Mouse (Mus musculus): ENCODE data around the gene Ap2m1. TPM values are rescaled to one million over a fixed set of nuclear protein-coding genes. Genes with fewer than 3 reads are reported as not detected.

Gene Ap2m1
- polyA plus RNA-seq, 2 experiments = 573 to 633 TPM

DNA sequence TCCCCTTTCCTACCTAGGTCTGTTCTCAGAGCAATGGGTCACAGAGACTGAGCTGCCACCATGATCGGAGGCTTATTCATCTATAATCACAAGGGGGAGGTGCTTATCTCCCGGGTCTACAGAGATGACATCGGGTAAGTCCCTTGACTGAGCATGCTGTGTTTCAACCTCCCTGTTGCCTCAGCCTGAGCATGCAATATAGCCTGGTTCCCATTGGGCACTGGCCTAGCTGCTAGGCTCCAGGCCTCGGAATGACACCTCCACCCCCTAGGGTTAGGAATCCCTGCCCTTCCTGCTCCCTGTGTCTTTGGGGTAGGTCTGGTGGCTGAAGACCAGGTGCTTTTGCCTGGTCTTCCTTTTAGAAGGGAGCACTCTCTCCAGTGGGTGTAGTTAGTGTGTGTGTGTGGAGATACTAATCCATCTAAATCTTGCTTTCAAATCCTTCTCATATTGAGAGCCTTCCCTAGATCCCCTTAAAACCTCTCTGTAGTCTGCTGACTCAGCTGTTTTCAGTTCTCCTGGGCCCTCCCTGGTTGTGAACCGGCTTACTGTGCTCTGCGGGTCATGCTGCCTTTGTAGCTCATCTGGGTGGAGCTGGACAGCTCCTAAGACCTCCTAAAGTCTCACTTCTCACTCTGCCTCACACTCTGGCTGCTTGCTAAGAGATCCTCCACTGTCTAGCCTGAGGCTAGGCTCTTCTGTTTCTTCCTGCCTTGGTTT lies 2.5 kb downstream of the Ap2m1 start:
- Histone ChIP-seq H3K27me3 (ENCODE audit: control insufficient read depth, insufficient read depth, low read length) (no peaks in the 10 kb centered on the region), H3K4me3 (replicated peaks; ENCODE audit: low read length) (peak overlapping the region; percentile 93)
- WGBS = 50% methylated on average over 6 of the region's 6 CpGs

DNA sequence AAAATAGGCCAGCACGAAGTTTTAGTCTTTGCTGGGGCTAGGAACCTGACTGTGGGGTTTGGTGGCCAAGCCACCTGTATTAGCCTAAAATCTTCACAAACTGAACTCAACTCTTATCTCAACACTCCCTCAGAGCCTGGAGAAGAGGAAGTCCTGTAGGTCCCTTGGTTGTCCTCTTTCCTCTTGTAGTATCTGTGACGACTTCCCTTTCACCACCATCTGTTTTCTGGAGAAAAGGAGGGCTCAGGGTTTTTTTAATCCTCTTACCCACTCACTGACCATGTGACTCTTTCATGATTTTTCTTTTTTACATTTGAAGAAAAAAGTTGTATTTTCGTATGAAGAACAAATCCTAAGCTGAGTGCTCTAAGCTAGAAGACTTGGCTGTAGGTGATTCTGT lies 4.4 kb downstream of the Ap2m1 start:
- Histone ChIP-seq H3K9ac (ENCODE audit: low read depth, low read length, severe bottlenecking) (no peak overlapping the region), H3K27me3 (ENCODE audit: control insufficient read depth, insufficient read depth, low read length) (no peaks in the 10 kb centered on the region), H3K4me2 (replicated peaks; ENCODE audit: low read depth, low read length, severe bottlenecking) (no peak overlapping the region), H3K36me3 (ENCODE audit: control insufficient read depth, insufficient read depth, low read length) (peaks cover 63% of the 10 kb centered on the region), H3K9me3 (ENCODE audit: control insufficient read depth, low read length) (no peaks in the 10 kb centered on the region), H3K4me1 (ENCODE audit: control insufficient read depth, insufficient read depth, low read length) (peaks cover 19% of the 10 kb centered on the region), H3K4me3 (replicated peaks; ENCODE audit: low read length) (no peak overlapping the region), H3K27ac (replicated peaks; ENCODE audit: low read depth, low read length) (no peak overlapping the region)
- WGBS = 71% methylated on average over 3 of the region's 3 CpGs
- DNase-seq (ENCODE audit: low spot score) = no peak
- no peak for ATAC-seq (ENCODE audit: low FRiP score, low read depth)
- no peak for TF ChIP-seq POLR2A (IDR thresholded peaks at IDR 0.05; ENCODE audit: borderline replicate concordance, extremely low read depth, insufficient read depth, insufficient read length)

More for the DNA sequence above, 2.5 kb downstream of the Ap2m1 start:
- peak overlapping the region; percentile 88 for H3K4me2 ChIP-seq (replicated peaks; ENCODE audit: low read depth, low read length, severe bottlenecking)
- ATAC-seq (ENCODE audit: low FRiP score, low read depth) (no peak), DNase-seq (ENCODE audit: low spot score) (no peak)
- peak overlapping the region; percentile 41 for H3K9ac ChIP-seq (ENCODE audit: low read depth, low read length, severe bottlenecking)
- no peaks in the 10 kb centered on the region for H3K9me3 ChIP-seq (ENCODE audit: control insufficient read depth, low read length)
- H3K36me3 ChIP-seq (ENCODE audit: control insufficient read depth, insufficient read depth, low read length) = peaks cover 55% of the 10 kb centered on the region
- TF ChIP-seq POLR2A (IDR thresholded peaks at IDR 0.05; ENCODE audit: borderline replicate concordance, extremely low read depth, insufficient read depth, insufficient read length) = no peak
- peaks cover 19% of the 10 kb centered on the region for H3K4me1 ChIP-seq (ENCODE audit: control insufficient read depth, insufficient read depth, low read length)
- no peak overlapping the region for H3K27ac ChIP-seq (replicated peaks; ENCODE audit: low read depth, low read length)

DNA sequence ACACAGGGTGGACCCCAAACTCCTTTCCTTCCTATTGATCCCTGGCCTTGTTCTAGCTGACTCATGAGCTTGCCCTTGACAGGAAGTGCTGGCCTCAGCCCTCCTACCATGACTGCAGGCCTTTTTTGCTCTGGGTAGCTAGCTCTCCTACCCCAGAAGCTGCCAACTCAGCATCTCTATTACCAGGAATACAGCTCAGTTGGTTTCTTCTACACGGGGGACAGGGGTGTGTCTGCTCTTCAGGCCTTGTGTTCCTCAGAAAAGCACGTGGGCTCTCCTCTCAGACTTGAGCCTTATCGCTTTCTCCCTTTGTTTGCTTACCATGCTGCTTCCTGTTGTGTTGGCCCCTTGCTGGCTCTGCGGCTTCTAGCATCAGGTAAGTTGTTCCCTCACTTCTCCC lies 5.2 kb downstream of the Ap2m1 start:
- Histone ChIP-seq H3K36me3 (ENCODE audit: control insufficient read depth, insufficient read depth, low read length) (peaks cover 70% of the 10 kb centered on the region), H3K9ac (ENCODE audit: low read depth, low read length, severe bottlenecking) (no peak overlapping the region), H3K4me1 (ENCODE audit: control insufficient read depth, insufficient read depth, low read length) (peaks cover 19% of the 10 kb centered on the region), H3K27me3 (ENCODE audit: control insufficient read depth, insufficient read depth, low read length) (no peaks in the 10 kb centered on the region), H3K9me3 (ENCODE audit: control insufficient read depth, low read length) (no peaks in the 10 kb centered on the region), H3K27ac (replicated peaks; ENCODE audit: low read depth, low read length) (no peak overlapping the region), H3K4me2 (replicated peaks; ENCODE audit: low read depth, low read length, severe bottlenecking) (no peak overlapping the region), H3K4me3 (replicated peaks; ENCODE audit: low read length) (no peak overlapping the region)
- TF ChIP-seq POLR2A (IDR thresholded peaks at IDR 0.05; ENCODE audit: borderline replicate concordance, extremely low read depth, insufficient read depth, insufficient read length) = no peak
- WGBS = 82% methylated on average over 4 of the region's 4 CpGs
- ATAC-seq (ENCODE audit: low FRiP score, low read depth) (no peak), DNase-seq (ENCODE audit: low spot score) (no peak)

DNA sequence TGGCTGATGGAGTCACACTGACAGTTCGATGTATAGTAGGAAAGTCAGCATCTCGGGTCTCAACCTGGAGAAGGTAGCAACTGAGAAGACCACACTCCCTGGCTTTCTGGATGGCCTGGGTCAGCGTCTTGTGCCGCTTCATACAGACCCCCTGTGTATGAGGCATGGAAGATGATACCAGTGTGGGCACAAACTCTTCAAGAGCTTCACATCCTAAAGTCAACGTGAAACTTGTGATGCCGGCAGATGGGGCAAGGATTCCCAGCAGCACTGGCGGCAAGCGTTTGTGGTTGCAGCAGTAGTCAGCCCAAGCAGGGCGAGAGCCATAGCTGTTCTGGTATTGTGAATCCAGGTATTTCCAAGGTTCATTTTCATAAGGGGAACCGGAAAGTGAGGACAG lies 10.4 kb downstream of the Ap2m1 start:
- WGBS = 93% methylated on average over 10 of the region's 10 CpGs
- peaks cover 59% of the 10 kb centered on the region for H3K36me3 ChIP-seq (ENCODE audit: control insufficient read depth, insufficient read depth, low read length)
- H3K4me1 ChIP-seq (ENCODE audit: control insufficient read depth, insufficient read depth, low read length) = peaks cover 13% of the 10 kb centered on the region

DNA sequence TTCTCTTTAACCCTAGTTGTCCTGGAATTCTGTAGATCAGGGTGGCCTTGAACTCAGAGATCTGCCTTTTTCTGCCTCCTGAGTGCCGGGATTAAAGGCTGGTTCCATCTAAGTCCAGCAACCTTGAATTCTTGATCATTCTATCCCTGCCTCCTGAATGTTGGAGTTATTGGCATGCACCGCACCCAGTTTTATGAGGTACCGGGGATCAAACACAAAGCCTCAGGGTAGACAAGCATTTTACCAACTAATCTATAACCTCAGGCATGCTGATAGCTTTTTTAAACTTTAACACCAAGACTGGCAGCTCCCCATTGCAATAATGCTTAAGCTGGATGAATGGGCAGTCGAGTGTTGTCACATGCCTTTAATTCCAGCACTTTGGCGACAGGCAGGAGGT lies 12.1 kb downstream of the Ap2m1 start:
- H3K27me3 ChIP-seq (ENCODE audit: control insufficient read depth, insufficient read depth, low read length) = no peaks in the 10 kb centered on the region
- WGBS = 31% methylated on average over 5 of the region's 5 CpGs
- H3K9ac ChIP-seq (ENCODE audit: low read depth, low read length, severe bottlenecking) = no peak overlapping the region
- peaks cover 13% of the 10 kb centered on the region for H3K4me1 ChIP-seq (ENCODE audit: control insufficient read depth, insufficient read depth, low read length)
- DNase-seq (ENCODE audit: low spot score) (no peak), ATAC-seq (ENCODE audit: low FRiP score, low read depth) (no peak)
- TF ChIP-seq POLR2A (IDR thresholded peaks at IDR 0.05; ENCODE audit: borderline replicate concordance, extremely low read depth, insufficient read depth, insufficient read length) = no peak
- peak overlapping the region; percentile 58 for H3K4me3 ChIP-seq (replicated peaks; ENCODE audit: low read length)
- H3K4me2 ChIP-seq (replicated peaks; ENCODE audit: low read depth, low read length, severe bottlenecking) = peak overlapping the region; percentile 66
- H3K36me3 ChIP-seq (ENCODE audit: control insufficient read depth, insufficient read depth, low read length) = peaks cover 57% of the 10 kb centered on the region
- H3K9me3 ChIP-seq (ENCODE audit: control insufficient read depth, low read length) = no peaks in the 10 kb centered on the region
- peak overlapping the region; percentile 15; the same call in 1 of the 2 replicates for H3K27ac ChIP-seq (replicated peaks; ENCODE audit: low read depth, low read length)

More for the DNA sequence above, 10.4 kb downstream of the Ap2m1 start:
- TF ChIP-seq POLR2A (IDR thresholded peaks at IDR 0.05; ENCODE audit: borderline replicate concordance, extremely low read depth, insufficient read depth, insufficient read length) = no peak
- no peaks in the 10 kb centered on the region for H3K27me3 ChIP-seq (ENCODE audit: control insufficient read depth, insufficient read depth, low read length)
- H3K27ac ChIP-seq (replicated peaks; ENCODE audit: low read depth, low read length) = no peak overlapping the region
- H3K9ac ChIP-seq (ENCODE audit: low read depth, low read length, severe bottlenecking) = no peak overlapping the region
- no peak overlapping the region for H3K4me3 ChIP-seq (replicated peaks; ENCODE audit: low read length)
- H3K9me3 ChIP-seq (ENCODE audit: control insufficient read depth, low read length) = no peaks in the 10 kb centered on the region
- ATAC-seq (ENCODE audit: low FRiP score, low read depth) (no peak), DNase-seq (ENCODE audit: low spot score) (no peak)
- H3K4me2 ChIP-seq (replicated peaks; ENCODE audit: low read depth, low read length, severe bottlenecking) = no peak overlapping the region

Measured in limb, embryonic 14.5 days (tissue).